Mouse (Mus musculus): ENCODE data around the gene Prox1. TPM values are rescaled to one million over a fixed set of nuclear protein-coding genes. Genes with fewer than 3 reads are reported as not detected.

Prox1 gene
- polyA plus RNA-seq, 1 experiment: 0.71 TPM

GRCm38 (mm10) chr1:190154292-190154691, 16.2 kb downstream of the Prox1 start:
- H3K4me1 ChIP-seq (replicated peaks; ENCODE audit: control insufficient read depth, insufficient read depth, low read length): no peaks in the 10 kb centered on the region

GRCm38 (mm10) chr1:190152603-190153002, 17.9 kb downstream of the Prox1 start:
- Histone ChIP-seq H3K4me1 (replicated peaks; ENCODE audit: control insufficient read depth, insufficient read depth, low read length) (no peaks in the 10 kb centered on the region), H3K4me3 (ENCODE audit: control insufficient read depth, insufficient read depth, low read length) (no peak overlapping the region), H3K36me3 (ENCODE audit: control insufficient read depth, insufficient read depth, low read length) (no peaks in the 10 kb centered on the region), H3K27me3 (ENCODE audit: control insufficient read depth, insufficient read depth, low read length) (no peaks in the 10 kb centered on the region), H3K27ac (ENCODE audit: control insufficient read depth, insufficient read depth, low read length) (no peak overlapping the region)
- 96% methylated on average over 6 of the region's 6 CpGs for WGBS
- TF ChIP-seq CTCF (IDR thresholded peaks at IDR 0.05; ENCODE audit: borderline replicate concordance, control insufficient read depth, extremely low read depth, insufficient read depth, low read length, poor library complexity) (no peak), POLR2A (IDR thresholded peaks at IDR 0.05; ENCODE audit: control insufficient read depth, extremely low read depth, insufficient read depth, low read length, poor library complexity) (no peak)
- DNase-seq: no peak

More at GRCm38 (mm10) chr1:190154292-190154691, 16.2 kb downstream of the Prox1 start:
- Histone ChIP-seq H3K27ac (ENCODE audit: control insufficient read depth, insufficient read depth, low read length) (no peak overlapping the region), H3K27me3 (ENCODE audit: control insufficient read depth, insufficient read depth, low read length) (no peaks in the 10 kb centered on the region), H3K36me3 (ENCODE audit: control insufficient read depth, insufficient read depth, low read length) (no peaks in the 10 kb centered on the region), H3K4me3 (ENCODE audit: control insufficient read depth, insufficient read depth, low read length) (no peak overlapping the region)
- no peak for TF ChIP-seq POLR2A (IDR thresholded peaks at IDR 0.05; ENCODE audit: control insufficient read depth, extremely low read depth, insufficient read depth, low read length, poor library complexity)
- TF ChIP-seq CTCF (IDR thresholded peaks at IDR 0.05; ENCODE audit: borderline replicate concordance, control insufficient read depth, extremely low read depth, insufficient read depth, low read length, poor library complexity): no peak
- 61% methylated on average over 7 of the region's 7 CpGs for WGBS
- DNase-seq: no peak

GRCm38 (mm10) chr1:190149233-190149741, 21.2 kb downstream of the Prox1 start:
- H3K27me3 ChIP-seq (ENCODE audit: control insufficient read depth, insufficient read depth, low read length): no peaks in the 10 kb centered on the region
- no peaks in the 10 kb centered on the region for H3K4me1 ChIP-seq (replicated peaks; ENCODE audit: control insufficient read depth, insufficient read depth, low read length)
- 67% methylated on average over 17 of the region's 17 CpGs for WGBS
- H3K36me3 ChIP-seq (ENCODE audit: control insufficient read depth, insufficient read depth, low read length): no peaks in the 10 kb centered on the region
- no peak for TF ChIP-seq POLR2A (IDR thresholded peaks at IDR 0.05; ENCODE audit: control insufficient read depth, extremely low read depth, insufficient read depth, low read length, poor library complexity)
- TF ChIP-seq CTCF (IDR thresholded peaks at IDR 0.05; ENCODE audit: borderline replicate concordance, control insufficient read depth, extremely low read depth, insufficient read depth, low read length, poor library complexity): no peak
- no peak overlapping the region for H3K27ac ChIP-seq (ENCODE audit: control insufficient read depth, insufficient read depth, low read length)
- DNase-seq: no peak
- no peak overlapping the region for H3K4me3 ChIP-seq (ENCODE audit: control insufficient read depth, insufficient read depth, low read length)

GRCm38 (mm10) chr1:190148661-190149232, 21.8 kb downstream of the Prox1 start:
- DNase-seq: no peak
- TF ChIP-seq POLR2A (IDR thresholded peaks at IDR 0.05; ENCODE audit: control insufficient read depth, extremely low read depth, insufficient read depth, low read length, poor library complexity) (no peak), CTCF (IDR thresholded peaks at IDR 0.05; ENCODE audit: borderline replicate concordance, control insufficient read depth, extremely low read depth, insufficient read depth, low read length, poor library complexity) (no peak)
- Histone ChIP-seq H3K36me3 (ENCODE audit: control insufficient read depth, insufficient read depth, low read length) (no peaks in the 10 kb centered on the region), H3K27ac (ENCODE audit: control insufficient read depth, insufficient read depth, low read length) (no peak overlapping the region), H3K4me3 (ENCODE audit: control insufficient read depth, insufficient read depth, low read length) (no peak overlapping the region), H3K27me3 (ENCODE audit: control insufficient read depth, insufficient read depth, low read length) (no peaks in the 10 kb centered on the region), H3K4me1 (replicated peaks; ENCODE audit: control insufficient read depth, insufficient read depth, low read length) (no peaks in the 10 kb centered on the region)
- WGBS: 21% methylated on average over 12 of the region's 12 CpGs

GRCm38 (mm10) chr1:190147816-190148215, 22.7 kb downstream of the Prox1 start:
- no peaks in the 10 kb centered on the region for H3K36me3 ChIP-seq (ENCODE audit: control insufficient read depth, insufficient read depth, low read length)
- H3K27me3 ChIP-seq (ENCODE audit: control insufficient read depth, insufficient read depth, low read length): no peaks in the 10 kb centered on the region
- no peak overlapping the region for H3K4me3 ChIP-seq (ENCODE audit: control insufficient read depth, insufficient read depth, low read length)
- no peaks in the 10 kb centered on the region for H3K4me1 ChIP-seq (replicated peaks; ENCODE audit: control insufficient read depth, insufficient read depth, low read length)
- no peak for DNase-seq
- TF ChIP-seq CTCF (IDR thresholded peaks at IDR 0.05; ENCODE audit: borderline replicate concordance, control insufficient read depth, extremely low read depth, insufficient read depth, low read length, poor library complexity) (no peak), POLR2A (IDR thresholded peaks at IDR 0.05; ENCODE audit: control insufficient read depth, extremely low read depth, insufficient read depth, low read length, poor library complexity) (no peak)
- 96% methylated on average over 6 of the region's 6 CpGs for WGBS
- H3K27ac ChIP-seq (ENCODE audit: control insufficient read depth, insufficient read depth, low read length): no peak overlapping the region

GRCm38 (mm10) chr1:190144416-190144815, 26.1 kb downstream of the Prox1 start:
- Histone ChIP-seq H3K4me3 (ENCODE audit: control insufficient read depth, insufficient read depth, low read length) (no peak overlapping the region), H3K27me3 (ENCODE audit: control insufficient read depth, insufficient read depth, low read length) (no peaks in the 10 kb centered on the region), H3K27ac (ENCODE audit: control insufficient read depth, insufficient read depth, low read length) (no peak overlapping the region), H3K4me1 (replicated peaks; ENCODE audit: control insufficient read depth, insufficient read depth, low read length) (no peaks in the 10 kb centered on the region), H3K36me3 (ENCODE audit: control insufficient read depth, insufficient read depth, low read length) (no peaks in the 10 kb centered on the region)
- TF ChIP-seq CTCF (IDR thresholded peaks at IDR 0.05; ENCODE audit: borderline replicate concordance, control insufficient read depth, extremely low read depth, insufficient read depth, low read length, poor library complexity) (no peak), POLR2A (IDR thresholded peaks at IDR 0.05; ENCODE audit: control insufficient read depth, extremely low read depth, insufficient read depth, low read length, poor library complexity) (no peak)
- DNase-seq: no peak

GRCm38 (mm10) chr1:190143593-190143992, 26.9 kb downstream of the Prox1 start:
- Histone ChIP-seq H3K27me3 (ENCODE audit: control insufficient read depth, insufficient read depth, low read length) (no peaks in the 10 kb centered on the region), H3K4me1 (replicated peaks; ENCODE audit: control insufficient read depth, insufficient read depth, low read length) (no peaks in the 10 kb centered on the region), H3K36me3 (ENCODE audit: control insufficient read depth, insufficient read depth, low read length) (no peaks in the 10 kb centered on the region), H3K27ac (ENCODE audit: control insufficient read depth, insufficient read depth, low read length) (no peak overlapping the region), H3K4me3 (ENCODE audit: control insufficient read depth, insufficient read depth, low read length) (no peak overlapping the region)
- 93% methylated on average over 9 of the region's 9 CpGs for WGBS
- DNase-seq: no peak
- TF ChIP-seq POLR2A (IDR thresholded peaks at IDR 0.05; ENCODE audit: control insufficient read depth, extremely low read depth, insufficient read depth, low read length, poor library complexity): no peak
- TF ChIP-seq CTCF (IDR thresholded peaks at IDR 0.05; ENCODE audit: borderline replicate concordance, control insufficient read depth, extremely low read depth, insufficient read depth, low read length, poor library complexity): no peak
